Mouse (Mus musculus): ENCODE results near the gene Ptger2. TPM values are rescaled to one million over a fixed set of nuclear protein-coding genes. Genes with fewer than 3 reads are reported as not detected.

The Ptger2 gene
- total and polyA plus RNA-seq, 2 experiments: 1.0 to 1.1 TPM

DNA sequence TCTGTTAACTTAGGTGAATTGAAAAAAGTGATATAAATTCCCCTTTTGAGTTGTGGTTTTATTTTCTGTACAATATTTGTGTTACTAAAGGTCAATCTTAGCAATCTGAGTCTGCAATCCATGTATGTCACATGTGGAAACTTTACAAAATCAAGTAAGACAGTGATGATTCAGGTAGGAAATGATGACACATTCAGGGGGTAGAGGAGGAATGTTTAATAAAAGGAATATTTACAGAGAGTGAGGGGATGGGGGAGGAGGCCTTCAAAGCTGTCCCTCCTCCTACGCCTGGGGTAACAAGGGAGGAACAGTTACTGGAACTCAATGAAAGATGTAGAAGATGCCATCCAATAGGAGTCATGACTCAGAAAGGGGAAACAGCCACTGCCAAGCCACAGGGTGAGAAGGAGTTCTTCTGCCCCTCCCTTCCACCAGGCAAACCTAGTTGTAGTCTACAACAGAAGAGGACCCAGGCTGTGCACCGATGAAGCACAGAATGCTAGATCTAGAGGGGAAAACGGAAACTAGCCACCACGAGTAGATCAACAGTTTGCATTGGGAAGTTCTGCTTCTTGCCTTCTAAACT lies 17.8 kb downstream of the Ptger2 start:
- DNase-seq (ENCODE audit: extremely low read depth, low read depth, low spot score): no peak
- no peak overlapping the region for H3K27ac ChIP-seq (replicated peaks; ENCODE audit: insufficient read depth, low read depth, low read length)
- no peaks in the 10 kb centered on the region for H3K79me2 ChIP-seq (ENCODE audit: control insufficient read depth, insufficient read depth, low read length)
- no peaks in the 10 kb centered on the region for H3K36me3 ChIP-seq (ENCODE audit: control insufficient read depth, insufficient read depth, low read length)
- no peaks in the 10 kb centered on the region for H3K27me3 ChIP-seq (ENCODE audit: control insufficient read depth, insufficient read depth, low read length)
- 82% methylated on average over 4 of the region's 4 CpGs for WGBS
- H3K4me3 ChIP-seq (ENCODE audit: insufficient read depth, low read depth, low read length): no peak overlapping the region
- H3K9ac ChIP-seq (ENCODE audit: low read depth, low read length): no peak overlapping the region
- H3K4me1 ChIP-seq (ENCODE audit: control insufficient read depth, insufficient read depth, low read length): no peaks in the 10 kb centered on the region
- TF ChIP-seq CTCF (IDR thresholded peaks at IDR 0.05; ENCODE audit: low read depth, low read length) (no peak), POLR2A (IDR thresholded peaks at IDR 0.05; ENCODE audit: extremely low read depth, insufficient read depth, low read length) (no peak)

DNA sequence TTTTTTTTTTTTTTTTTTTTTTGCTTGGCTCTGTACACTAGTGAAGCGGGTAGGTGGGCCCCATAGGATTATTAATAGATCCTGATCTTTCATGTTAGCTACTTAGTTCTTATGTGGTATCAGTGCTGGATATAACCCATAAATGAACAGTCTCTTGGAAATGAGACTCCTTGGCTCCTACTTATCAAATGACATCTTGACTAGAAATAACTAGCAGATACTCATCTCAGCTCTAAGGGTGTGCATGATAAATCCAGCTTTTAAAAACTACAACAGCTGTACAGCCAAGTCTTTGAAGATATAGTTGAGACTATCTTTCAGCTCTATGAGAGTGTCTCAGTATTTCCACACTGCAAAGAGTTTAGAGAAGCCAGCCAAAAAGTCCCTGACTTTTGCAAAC lies 21.2 kb downstream of the Ptger2 start:
- Histone ChIP-seq H3K4me3 (ENCODE audit: insufficient read depth, low read depth, low read length) (no peak overlapping the region), H3K9ac (ENCODE audit: low read depth, low read length) (no peak overlapping the region), H3K79me2 (ENCODE audit: control insufficient read depth, insufficient read depth, low read length) (no peaks in the 10 kb centered on the region), H3K36me3 (ENCODE audit: control insufficient read depth, insufficient read depth, low read length) (no peaks in the 10 kb centered on the region), H3K4me1 (ENCODE audit: control insufficient read depth, insufficient read depth, low read length) (no peaks in the 10 kb centered on the region), H3K27ac (replicated peaks; ENCODE audit: insufficient read depth, low read depth, low read length) (no peak overlapping the region), H3K27me3 (ENCODE audit: control insufficient read depth, insufficient read depth, low read length) (no peaks in the 10 kb centered on the region)
- WGBS: 93% methylated on average over 1 of the region's 1 CpGs
- DNase-seq (ENCODE audit: extremely low read depth, low read depth, low spot score): no peak
- TF ChIP-seq CTCF (IDR thresholded peaks at IDR 0.05; ENCODE audit: low read depth, low read length) (no peak), POLR2A (IDR thresholded peaks at IDR 0.05; ENCODE audit: extremely low read depth, insufficient read depth, low read length) (no peak)

DNA sequence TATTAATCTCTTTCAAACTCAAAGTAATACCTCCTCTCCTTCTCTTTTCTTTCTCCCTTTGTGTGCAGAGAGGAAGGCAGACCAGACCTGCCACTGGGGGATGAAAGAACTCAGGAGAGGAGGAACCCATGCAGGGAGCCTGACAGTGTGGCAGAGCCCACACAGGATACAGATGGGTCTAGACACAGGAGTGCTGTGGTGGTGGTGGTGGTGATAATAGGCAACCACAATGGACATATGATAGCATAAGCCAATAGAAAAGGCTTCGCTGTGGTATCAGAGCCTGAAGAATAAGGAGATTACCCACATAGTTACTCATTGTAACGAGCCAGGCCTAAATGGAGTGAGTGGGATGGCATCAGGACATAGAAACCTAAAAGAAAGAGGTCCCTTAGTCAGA lies 23.3 kb downstream of the Ptger2 start:
- Histone ChIP-seq H3K36me3 (ENCODE audit: control insufficient read depth, insufficient read depth, low read length) (no peaks in the 10 kb centered on the region), H3K79me2 (ENCODE audit: control insufficient read depth, insufficient read depth, low read length) (no peaks in the 10 kb centered on the region), H3K4me3 (ENCODE audit: insufficient read depth, low read depth, low read length) (no peak overlapping the region), H3K4me1 (ENCODE audit: control insufficient read depth, insufficient read depth, low read length) (no peaks in the 10 kb centered on the region), H3K9ac (ENCODE audit: low read depth, low read length) (no peak overlapping the region), H3K27me3 (ENCODE audit: control insufficient read depth, insufficient read depth, low read length) (no peaks in the 10 kb centered on the region), H3K27ac (replicated peaks; ENCODE audit: insufficient read depth, low read depth, low read length) (no peak overlapping the region)
- no peak for DNase-seq (ENCODE audit: extremely low read depth, low read depth, low spot score)
- TF ChIP-seq CTCF (IDR thresholded peaks at IDR 0.05; ENCODE audit: low read depth, low read length): no peak
- no peak for TF ChIP-seq POLR2A (IDR thresholded peaks at IDR 0.05; ENCODE audit: extremely low read depth, insufficient read depth, low read length)
- WGBS: 94% methylated on average over 2 of the region's 2 CpGs

DNA sequence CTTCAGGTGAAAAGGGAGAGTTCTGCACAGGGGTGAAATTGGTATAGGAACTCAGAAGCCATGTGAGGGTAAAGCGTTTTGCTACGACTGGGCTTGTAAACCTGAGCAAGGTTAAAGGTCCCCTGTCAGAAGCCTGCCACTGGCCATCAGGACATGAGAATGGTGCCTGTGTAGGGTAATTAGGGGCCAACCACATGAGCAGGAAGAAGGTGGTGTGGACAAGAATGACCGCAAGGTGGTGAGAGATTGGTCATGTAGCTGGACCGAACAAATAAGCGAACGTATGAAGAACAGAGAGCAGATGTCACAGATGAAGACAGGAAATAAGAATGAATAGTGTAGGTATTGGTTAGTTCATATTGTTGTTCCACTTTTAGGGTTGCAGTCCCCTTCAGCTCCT lies 23.7 kb downstream of the Ptger2 start:
- TF ChIP-seq CTCF (IDR thresholded peaks at IDR 0.05; ENCODE audit: low read depth, low read length) (no peak), POLR2A (IDR thresholded peaks at IDR 0.05; ENCODE audit: extremely low read depth, insufficient read depth, low read length) (no peak)
- WGBS: 89% methylated on average over 6 of the region's 6 CpGs
- Histone ChIP-seq H3K36me3 (ENCODE audit: control insufficient read depth, insufficient read depth, low read length) (no peaks in the 10 kb centered on the region), H3K4me1 (ENCODE audit: control insufficient read depth, insufficient read depth, low read length) (no peaks in the 10 kb centered on the region), H3K27ac (replicated peaks; ENCODE audit: insufficient read depth, low read depth, low read length) (no peak overlapping the region), H3K4me3 (ENCODE audit: insufficient read depth, low read depth, low read length) (no peak overlapping the region), H3K79me2 (ENCODE audit: control insufficient read depth, insufficient read depth, low read length) (no peaks in the 10 kb centered on the region), H3K9ac (ENCODE audit: low read depth, low read length) (no peak overlapping the region), H3K27me3 (ENCODE audit: control insufficient read depth, insufficient read depth, low read length) (no peaks in the 10 kb centered on the region)
- no peak for DNase-seq (ENCODE audit: extremely low read depth, low read depth, low spot score)

DNA sequence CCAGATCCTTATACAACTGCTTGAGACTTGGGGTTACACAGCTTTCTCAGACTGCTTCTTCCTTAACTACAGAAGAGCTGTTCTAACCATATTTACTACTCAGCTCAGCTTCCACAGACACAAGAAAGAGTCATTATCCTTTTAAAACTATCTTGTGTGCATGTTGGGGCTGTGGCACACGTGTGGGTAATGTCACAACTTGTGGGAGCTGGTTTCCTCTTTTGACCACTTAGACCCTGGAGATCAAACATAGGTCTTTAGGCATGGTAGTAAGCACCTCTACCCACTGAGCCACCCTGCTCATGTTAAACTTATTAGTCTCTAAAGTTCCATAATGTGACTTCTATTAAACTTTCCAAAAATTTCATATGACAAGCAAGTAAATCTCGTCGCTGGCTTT lies 33.6 kb downstream of the Ptger2 start:
- Histone ChIP-seq H3K27ac (replicated peaks; ENCODE audit: insufficient read depth, low read depth, low read length) (no peak overlapping the region), H3K36me3 (ENCODE audit: control insufficient read depth, insufficient read depth, low read length) (no peaks in the 10 kb centered on the region), H3K79me2 (ENCODE audit: control insufficient read depth, insufficient read depth, low read length) (no peaks in the 10 kb centered on the region), H3K4me1 (ENCODE audit: control insufficient read depth, insufficient read depth, low read length) (no peaks in the 10 kb centered on the region; the same call in 1 of the 2 replicates), H3K4me3 (ENCODE audit: insufficient read depth, low read depth, low read length) (no peak overlapping the region), H3K27me3 (ENCODE audit: control insufficient read depth, insufficient read depth, low read length) (peaks cover 3% of the 10 kb centered on the region; the same call in 1 of the 2 replicates), H3K9ac (ENCODE audit: low read depth, low read length) (no peak overlapping the region)
- TF ChIP-seq CTCF (IDR thresholded peaks at IDR 0.05; ENCODE audit: low read depth, low read length) (no peak), POLR2A (IDR thresholded peaks at IDR 0.05; ENCODE audit: extremely low read depth, insufficient read depth, low read length) (no peak)
- WGBS: 86% methylated on average over 3 of the region's 3 CpGs
- no peak for DNase-seq (ENCODE audit: extremely low read depth, low read depth, low spot score)

DNA sequence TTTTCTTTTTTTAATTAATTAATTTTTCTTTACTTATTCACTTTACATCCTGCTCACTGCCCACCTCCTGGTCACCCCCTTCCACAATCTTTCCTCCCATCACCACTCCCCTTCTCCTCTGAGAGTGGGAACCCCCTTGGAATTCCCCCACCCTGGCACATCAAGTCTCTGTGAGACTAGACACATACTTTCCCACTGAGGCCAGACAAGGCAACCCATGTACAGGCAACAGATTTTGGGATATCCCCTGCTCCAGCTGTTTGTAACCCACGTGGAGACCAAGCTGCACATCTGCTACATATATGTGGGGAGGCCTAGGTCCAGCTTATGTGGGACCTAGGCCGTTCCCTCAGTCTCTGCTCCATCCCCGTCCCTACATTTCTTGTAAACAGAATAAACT lies 46.3 kb downstream of the Ptger2 start:
- 78% methylated on average over 3 of the region's 3 CpGs for WGBS
- no peaks in the 10 kb centered on the region for H3K79me2 ChIP-seq (ENCODE audit: control insufficient read depth, insufficient read depth, low read length)
- no peaks in the 10 kb centered on the region for H3K4me1 ChIP-seq (ENCODE audit: control insufficient read depth, insufficient read depth, low read length)
- TF ChIP-seq POLR2A (IDR thresholded peaks at IDR 0.05; ENCODE audit: extremely low read depth, insufficient read depth, low read length) (no peak), CTCF (IDR thresholded peaks at IDR 0.05; ENCODE audit: low read depth, low read length) (no peak)
- peaks cover 2% of the 10 kb centered on the region; the same call in 1 of the 2 replicates for H3K27me3 ChIP-seq (ENCODE audit: control insufficient read depth, insufficient read depth, low read length)
- no peak overlapping the region for H3K4me3 ChIP-seq (ENCODE audit: insufficient read depth, low read depth, low read length)
- H3K36me3 ChIP-seq (ENCODE audit: control insufficient read depth, insufficient read depth, low read length): no peaks in the 10 kb centered on the region
- no peak for DNase-seq (ENCODE audit: extremely low read depth, low read depth, low spot score)
- H3K9ac ChIP-seq (ENCODE audit: low read depth, low read length): no peak overlapping the region
- H3K27ac ChIP-seq (replicated peaks; ENCODE audit: insufficient read depth, low read depth, low read length): no peak overlapping the region
